Mouse (Mus musculus) G1E (cell line): ENCODE measurements around the gene Stxbp4.

Source experiments
- CTCF ChIP-seq: IDR thresholded peaks from 2 replicates; pipeline ENCODE4 v1.5.1; 2012; ENCODE audit warnings: low read depth, low read length, inconsistent platforms, mixed read lengths
- GATA1 ChIP-seq: IDR thresholded peaks from 2 replicates; pipeline ENCODE4 v1.6.1; 2012; ENCODE audit warnings: borderline replicate concordance, low read length, inconsistent platforms, mixed read lengths
- GATA2 ChIP-seq: IDR thresholded peaks from 2 replicates; pipeline ENCODE4 v1.6.1; 2012; ENCODE audit warnings: low read depth, low read length, inconsistent platforms, borderline replicate concordance
- POLR2AphosphoS5 ChIP-seq: IDR thresholded peaks from 2 replicates; pipeline ENCODE4 v1.6.1; 2012; ENCODE audit warnings: low read depth, low read length, inconsistent platforms; ENCODE audit not compliant: insufficient replicate concordance

DNA sequence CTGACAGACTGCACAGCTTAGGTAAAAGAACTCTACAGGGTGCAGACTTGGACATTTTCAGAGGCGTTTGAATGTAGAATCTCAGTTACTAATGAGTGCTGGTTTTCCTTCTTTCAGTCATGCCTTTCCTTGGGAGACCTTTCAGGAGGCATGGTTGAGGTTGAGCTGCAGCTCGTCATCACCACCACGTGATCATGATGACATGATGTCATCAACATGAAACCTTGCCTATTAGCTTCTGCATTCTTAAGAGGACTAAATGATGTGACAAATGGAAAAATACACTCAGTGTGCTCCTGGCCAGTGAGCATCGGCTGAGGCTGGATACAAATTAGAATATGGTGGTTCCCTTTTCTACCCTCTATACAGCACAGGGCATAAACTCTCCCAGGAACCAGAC lies 145.4 kb downstream of the Stxbp4 start:
- no peak for TF ChIP-seq CTCF
- no peak for TF ChIP-seq POLR2AphosphoS5
- TF ChIP-seq GATA2, result no peak
- no peak for TF ChIP-seq GATA1
